Mouse (Mus musculus) splenic B cell, adult 2 months (primary cell): Measurements from ENCODE around the gene Rassf5.
"Not testable (repeated sequence)": the region's sequence is repeated elsewhere in the genome, so short reads cannot be mapped to it uniquely, and the experiment has no call there.

ENCODE experiments used
- DNase-seq: peaks from one replicate; pipeline ENCODE4 v3.0.0-alpha.2; 2011; ENCODE audit warnings: low read depth, low spot score
- H3K27me3 ChIP-seq: 2 replicates; pipeline ENCODE4 v1.6.1; 2012; ENCODE audit warnings: mild to moderate bottlenecking, low read length, moderate library complexity, mixed read lengths; ENCODE audit not compliant: control insufficient read depth, poor library complexity, insufficient read depth, severe bottlenecking
- H3K36me3 ChIP-seq: 2 replicates; pipeline ENCODE4 v1.6.1; 2012; ENCODE audit warnings: mild to moderate bottlenecking, low read length, moderate library complexity, mixed read lengths; ENCODE audit not compliant: control insufficient read depth, poor library complexity, insufficient read depth, severe bottlenecking

The Rassf5 gene

DNA sequence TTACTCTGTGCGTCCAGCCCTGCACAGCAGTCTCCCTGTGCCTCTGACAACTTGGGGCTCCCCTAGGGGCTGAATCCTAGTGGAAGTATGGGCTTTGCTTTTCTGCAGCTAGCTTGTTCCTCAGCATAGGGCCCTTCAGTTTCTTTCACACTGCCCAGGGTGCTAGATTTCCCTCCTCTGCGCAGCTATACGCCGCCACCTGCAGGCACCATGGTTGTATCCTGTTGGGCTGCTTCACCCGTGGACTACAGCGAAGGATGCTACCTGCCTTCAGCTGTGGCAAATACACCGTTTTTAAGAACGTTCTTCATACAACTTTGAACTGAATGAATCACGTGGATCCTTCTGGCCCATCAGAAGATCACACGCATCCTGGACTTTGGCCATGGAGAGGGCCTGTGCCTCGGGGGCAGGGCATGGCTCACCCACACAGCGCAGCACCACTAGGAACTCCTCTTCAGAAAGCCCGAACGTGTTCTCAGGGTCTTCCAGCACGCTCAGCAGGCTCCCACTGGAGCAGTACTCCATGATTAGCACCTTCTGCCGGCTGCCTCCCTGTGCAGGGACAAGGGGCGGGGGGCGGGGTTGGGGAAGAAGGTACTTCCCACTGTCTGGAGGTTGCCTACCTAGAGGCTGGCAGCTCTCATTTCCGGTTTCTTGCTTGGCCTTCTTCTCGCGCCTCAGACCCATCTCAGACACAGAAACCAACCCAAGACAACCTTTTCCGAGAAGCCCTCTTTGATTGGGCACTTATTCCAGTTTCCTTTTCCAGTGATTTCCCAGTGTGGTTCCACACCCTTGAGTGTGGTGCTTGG, 29.9 kb upstream of the Rassf5 start:
- Histone ChIP-seq H3K36me3 (no peaks in the 10 kb centered on the region), H3K27me3 (no peaks in the 10 kb centered on the region)
- no peak for DNase-seq

DNA sequence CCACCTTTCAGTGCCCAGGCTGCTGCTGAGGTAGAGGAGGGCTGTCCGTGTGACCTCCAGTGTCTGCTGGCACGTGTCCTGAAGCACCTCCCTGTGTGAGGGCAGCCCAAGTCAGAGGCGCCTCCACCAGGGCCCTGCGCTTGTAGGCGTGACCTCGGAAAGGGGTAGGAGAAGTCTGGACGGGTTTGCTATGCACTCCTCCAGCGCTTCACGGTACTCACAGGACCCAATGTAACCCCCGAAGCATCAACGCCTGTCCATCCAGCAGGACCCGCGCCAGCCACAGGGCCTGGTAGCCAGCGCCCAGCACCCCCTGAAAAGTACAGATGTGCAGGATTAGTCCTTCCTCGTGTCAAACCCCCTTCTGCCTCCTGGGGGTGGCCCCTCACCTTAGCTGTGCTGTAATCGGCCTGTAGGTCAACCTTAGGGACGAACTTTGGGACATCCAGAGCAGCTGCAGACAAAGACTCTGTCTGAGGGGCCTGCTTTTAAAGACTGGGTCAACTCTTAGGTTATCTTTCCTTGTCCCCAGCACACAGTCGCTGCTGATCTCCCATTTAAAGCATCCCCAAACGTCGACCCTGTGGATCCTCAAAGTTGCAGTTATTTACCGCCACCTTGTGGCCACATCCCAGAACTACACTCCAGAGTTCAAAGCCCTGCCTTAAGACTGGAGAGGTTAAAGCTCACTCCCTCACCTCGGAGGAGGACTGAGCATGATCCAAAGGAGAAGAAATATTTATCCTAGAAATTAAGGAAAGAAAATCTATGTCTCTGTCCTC, 24.9 kb upstream of the Rassf5 start:
- Histone ChIP-seq H3K36me3 (no peaks in the 10 kb centered on the region), H3K27me3 (no peaks in the 10 kb centered on the region)
- DNase-seq = peak; percentile 81

DNA sequence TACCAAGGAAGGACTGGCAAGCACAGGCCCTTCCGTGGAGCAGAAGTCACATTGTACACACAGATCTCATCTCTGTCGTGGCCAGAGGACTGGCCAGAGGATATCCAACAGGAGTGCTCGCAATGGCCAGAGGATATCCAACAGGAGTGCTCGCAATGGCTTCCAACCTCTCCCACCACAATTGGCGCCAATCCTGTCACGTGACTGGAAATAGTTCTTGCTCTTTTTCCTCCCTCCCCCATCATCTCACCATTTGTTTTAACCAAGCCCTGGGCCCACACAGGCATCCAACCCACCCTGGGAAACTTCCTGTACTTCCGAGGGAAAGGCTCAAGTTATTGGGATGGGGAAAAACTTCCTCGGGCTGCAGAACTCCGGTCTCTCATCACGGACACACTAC, 23.7 kb upstream of the Rassf5 start:
- DNase-seq = no peak
- H3K27me3 ChIP-seq = no peaks in the 10 kb centered on the region

DNA sequence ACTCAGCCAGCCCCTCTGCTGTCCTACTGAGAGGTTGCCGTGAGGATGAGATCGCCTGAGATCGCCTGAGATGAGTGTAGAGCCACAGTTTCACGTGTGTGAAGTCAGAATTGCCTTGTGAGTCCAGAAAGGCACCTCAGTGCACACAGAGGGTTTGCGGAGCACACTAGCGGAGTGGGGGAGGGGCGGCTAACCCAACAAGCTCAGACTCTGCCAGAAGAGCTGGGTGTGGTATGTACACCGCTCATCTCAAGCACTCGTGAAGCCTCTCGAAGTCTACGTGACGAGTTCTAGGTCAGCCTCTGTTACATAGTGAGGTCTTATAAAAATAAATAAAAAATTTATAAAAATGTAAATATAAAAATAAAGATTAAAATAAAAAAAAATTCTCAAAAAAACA, 18.8 kb upstream of the Rassf5 start:
- H3K36me3 ChIP-seq = no peaks in the 10 kb centered on the region
- H3K27me3 ChIP-seq = no peaks in the 10 kb centered on the region

More for the DNA sequence above, 23.7 kb upstream of the Rassf5 start:
- no peaks in the 10 kb centered on the region for H3K36me3 ChIP-seq

DNA sequence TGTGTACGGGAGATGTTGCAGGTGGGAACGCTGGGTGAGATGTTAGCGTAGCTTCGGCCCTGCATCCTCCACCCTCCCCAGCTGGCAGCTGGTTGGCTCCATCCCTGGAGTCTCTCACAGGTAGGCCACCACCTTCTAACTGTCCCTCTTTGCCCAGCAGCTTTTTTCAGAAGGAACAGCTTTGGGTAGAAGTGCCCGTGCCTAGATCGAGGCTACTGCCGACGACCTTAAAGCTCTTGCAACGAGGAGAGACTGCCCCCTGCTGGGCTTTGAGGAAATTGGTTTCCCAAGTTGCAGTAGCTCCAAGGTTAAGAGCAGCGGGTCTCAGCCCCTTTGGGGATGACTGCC, 15.2 kb upstream of the Rassf5 start:
- no peaks in the 10 kb centered on the region for H3K27me3 ChIP-seq
- DNase-seq = peak; percentile 83

More for the DNA sequence above, 18.8 kb upstream of the Rassf5 start:
- no peak for DNase-seq

DNA sequence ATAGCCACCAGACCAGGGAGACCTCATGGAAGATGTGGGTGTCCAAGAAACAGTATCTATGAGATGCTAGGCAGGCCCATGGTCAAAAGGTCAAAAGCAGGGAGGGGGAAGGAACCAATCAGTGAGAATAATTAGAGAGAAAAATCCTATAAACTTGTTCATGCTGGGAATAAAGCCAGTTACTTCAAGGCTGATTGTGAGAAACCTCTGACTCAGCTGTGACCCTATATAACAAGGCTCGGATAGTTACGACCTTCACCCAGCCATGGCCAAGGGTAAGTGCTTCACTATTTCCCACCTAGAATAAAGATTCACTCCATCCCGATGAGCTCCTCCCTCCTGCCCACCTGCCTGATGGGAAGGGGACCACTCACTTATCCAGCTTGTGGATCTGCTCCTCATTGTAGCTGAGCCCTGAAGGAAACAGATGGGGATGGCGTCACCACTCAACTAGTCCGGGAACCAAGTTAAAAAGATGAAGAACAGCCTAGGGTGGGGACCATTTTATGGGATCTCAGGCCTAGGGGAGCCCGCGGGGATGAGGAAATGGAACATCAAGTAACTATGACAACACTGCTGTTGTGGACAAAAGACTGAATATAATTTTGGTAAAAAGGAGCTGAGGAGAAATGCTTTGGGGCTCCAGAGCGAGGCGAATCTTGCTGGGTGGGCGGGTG, 14.7 kb upstream of the Rassf5 start:
- Histone ChIP-seq H3K27me3 (no peaks in the 10 kb centered on the region), H3K36me3 (no peaks in the 10 kb centered on the region)
- no peak for DNase-seq

More for the DNA sequence above, 15.2 kb upstream of the Rassf5 start:
- H3K36me3 ChIP-seq = no peaks in the 10 kb centered on the region

DNA sequence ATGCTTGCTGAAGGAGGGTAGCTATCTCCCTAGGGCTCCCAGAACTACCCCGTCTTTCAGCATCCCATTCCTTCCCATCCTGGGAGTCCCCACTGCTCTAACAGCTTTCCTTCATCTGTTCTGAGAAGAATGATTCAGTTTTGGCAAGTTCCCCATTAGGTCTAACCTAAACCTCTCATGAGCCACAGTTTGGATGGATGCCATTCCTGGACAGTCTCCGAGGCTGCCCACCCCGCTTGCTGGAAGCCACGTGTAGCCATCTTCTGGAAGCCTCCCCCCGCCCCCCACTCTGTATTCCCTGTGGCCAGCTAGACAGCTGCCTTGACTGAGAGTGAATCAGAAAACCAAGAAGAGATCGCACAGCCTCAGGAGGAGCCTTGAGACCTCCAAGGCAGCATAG, 12.2 kb upstream of the Rassf5 start:
- DNase-seq = no peak
- no peaks in the 10 kb centered on the region for H3K27me3 ChIP-seq

DNA sequence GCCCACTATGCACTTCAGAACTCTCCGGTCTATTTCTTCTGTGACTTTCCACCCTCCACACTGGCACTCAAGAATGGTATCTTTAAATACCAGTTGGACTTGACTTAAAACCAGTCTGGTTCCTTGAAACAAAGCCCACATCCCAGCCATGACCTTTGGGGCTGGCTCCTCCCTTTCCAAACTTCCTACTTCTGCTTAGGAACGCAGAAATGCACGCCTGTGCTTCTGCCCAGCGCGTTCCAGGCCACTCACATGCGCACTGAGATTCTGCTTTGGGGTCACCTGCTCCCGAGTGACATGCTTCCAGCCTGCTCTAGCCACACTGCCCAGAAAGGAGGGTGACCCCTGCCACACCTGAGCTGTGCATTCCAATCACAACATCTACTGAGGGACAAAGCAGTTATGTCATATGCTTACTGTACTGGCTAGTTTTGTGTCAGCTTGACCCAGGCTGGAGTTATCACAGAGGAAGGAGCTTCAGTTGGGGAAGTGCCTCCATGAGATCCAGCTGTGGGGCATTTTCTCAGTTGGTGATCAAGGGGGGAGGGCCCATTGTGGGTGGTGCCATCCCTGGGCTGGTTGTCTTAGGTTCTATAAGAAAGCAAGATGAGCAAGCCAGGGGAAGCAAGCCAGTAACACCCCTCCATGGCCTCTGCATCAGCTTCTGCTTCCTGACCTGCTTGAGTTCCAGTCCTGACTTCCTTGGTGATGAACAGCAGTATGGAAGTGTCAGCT, 7.6 kb upstream of the Rassf5 start:
- DNase-seq, H3K36me3 ChIP-seq: not testable (repeated sequence)

More for the DNA sequence above, 12.2 kb upstream of the Rassf5 start:
- no peaks in the 10 kb centered on the region for H3K36me3 ChIP-seq

DNA sequence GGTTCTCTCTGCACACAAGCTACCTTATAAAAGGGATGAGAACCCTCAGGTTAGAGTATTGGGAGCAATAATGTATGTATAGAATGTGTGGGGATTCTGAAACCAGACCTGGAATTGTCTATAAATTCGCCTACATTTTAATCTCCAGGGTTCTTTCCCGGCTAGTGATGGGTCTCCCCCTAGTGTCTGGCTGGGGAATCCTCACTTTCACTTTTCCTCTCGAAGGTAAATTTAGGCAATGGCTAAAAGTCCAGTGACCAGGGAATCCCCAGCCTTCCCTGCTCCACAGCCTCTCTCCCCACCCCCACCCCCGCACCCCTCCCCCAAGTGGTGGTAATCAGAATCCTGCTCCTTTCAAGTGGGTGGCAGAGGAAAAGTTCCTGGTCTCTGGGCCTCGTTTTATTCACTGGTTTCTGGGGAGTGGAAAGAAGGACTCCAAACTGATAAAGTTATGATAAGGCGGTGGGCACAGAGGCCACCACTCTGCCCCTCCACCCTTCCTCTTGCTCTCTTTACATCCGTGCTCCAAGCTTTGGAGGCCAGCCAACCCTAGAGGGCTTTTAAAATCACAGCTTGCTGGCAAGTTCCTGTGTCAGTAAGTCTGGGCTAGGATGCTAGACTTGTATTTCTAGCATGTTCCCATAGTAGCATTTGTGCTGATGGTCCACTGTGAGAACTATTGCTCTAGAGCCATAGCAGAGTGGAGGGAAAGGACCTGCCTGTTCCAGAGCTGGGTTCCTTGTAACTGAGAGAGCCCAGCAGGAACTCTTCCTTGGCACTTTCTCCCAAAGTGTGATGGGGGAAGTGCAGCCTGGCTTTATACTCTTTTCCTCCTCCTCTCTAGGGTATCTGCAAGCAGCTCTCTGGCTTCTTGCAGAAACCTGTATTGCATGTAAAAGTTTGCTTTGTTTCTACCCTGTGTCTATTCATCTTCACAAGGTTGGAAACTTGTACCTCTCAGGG, 1.7 kb upstream of the Rassf5 start:
- H3K27me3 ChIP-seq = no peaks in the 10 kb centered on the region
- no peaks in the 10 kb centered on the region for H3K36me3 ChIP-seq
- peak; percentile 51 for DNase-seq

More for the DNA sequence above, 7.6 kb upstream of the Rassf5 start:
- H3K27me3 ChIP-seq = not testable (repeated sequence)

DNA sequence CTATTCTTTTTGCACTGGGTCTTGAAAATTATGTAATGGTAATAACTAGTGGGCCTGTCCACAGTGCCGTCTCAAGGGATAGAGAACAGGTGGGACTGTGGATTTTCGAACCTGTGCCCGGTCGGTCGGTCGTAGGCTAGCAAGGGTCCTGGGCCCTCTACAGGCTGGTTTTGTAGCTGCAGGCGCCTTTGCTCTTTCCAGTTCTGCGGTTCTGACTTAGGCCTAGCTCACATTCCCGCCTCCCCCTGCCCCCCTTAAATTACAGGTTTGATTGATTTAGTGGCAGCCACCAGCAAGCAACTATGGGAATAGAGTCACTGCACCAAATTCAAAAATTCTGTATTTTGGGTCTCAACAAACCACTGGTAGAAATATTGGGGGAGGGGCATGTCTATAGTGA, 868 bp upstream of the Rassf5 start:
- DNase-seq = peak; percentile 65
- H3K27me3 ChIP-seq = no peaks in the 10 kb centered on the region
- H3K36me3 ChIP-seq = no peaks in the 10 kb centered on the region

DNA sequence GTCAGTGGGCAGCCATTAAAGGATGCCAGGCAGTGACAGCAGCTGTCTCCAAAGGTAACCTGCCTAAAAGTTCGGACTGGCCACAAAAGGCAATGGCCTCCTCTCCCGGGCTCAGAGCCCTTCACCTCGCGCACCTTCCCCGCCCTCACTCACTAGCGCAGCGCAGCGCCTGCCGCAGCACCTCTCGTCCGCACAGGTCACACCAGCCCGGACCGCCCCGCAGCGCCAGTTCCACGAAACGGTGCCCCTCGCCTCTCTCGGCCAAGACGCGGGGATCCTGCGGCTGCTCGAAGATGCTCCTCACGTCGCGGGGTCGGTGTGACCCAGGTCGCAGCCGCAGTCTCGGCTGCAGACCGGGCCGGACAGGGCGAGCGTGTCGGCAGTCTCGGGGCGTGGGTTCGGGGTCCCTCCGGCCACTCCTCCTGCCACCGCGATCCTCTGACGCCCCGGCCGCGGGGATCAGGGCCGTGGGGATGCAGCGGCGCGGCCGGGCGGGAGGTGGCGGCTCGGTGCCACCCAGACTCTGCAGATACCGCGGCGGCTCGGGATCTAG, 446 bp downstream of the Rassf5 start:
- no peaks in the 10 kb centered on the region for H3K27me3 ChIP-seq
- DNase-seq = peak; percentile 16
- no peaks in the 10 kb centered on the region for H3K36me3 ChIP-seq

DNA sequence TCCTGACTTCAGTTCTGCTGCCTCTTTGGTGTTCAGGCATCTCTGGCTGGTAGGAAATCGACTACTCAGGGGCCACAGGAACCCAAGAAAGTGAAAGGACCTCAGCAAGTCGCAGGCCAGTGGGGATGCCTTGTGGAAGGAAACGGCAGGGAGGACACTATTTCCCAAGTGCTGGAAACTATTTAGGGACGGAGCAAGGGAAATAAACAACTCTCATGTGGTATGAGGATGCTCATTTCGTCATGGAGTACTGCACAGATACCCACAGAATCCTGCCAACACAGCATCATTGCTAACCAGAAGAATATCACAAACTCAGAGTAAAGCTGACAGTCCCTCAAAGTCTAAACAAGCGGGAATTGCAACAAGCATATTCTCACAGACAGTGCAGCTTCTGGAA, 2.1 kb downstream of the Rassf5 start:
- H3K27me3 ChIP-seq = no peaks in the 10 kb centered on the region
- no peak for DNase-seq

DNA sequence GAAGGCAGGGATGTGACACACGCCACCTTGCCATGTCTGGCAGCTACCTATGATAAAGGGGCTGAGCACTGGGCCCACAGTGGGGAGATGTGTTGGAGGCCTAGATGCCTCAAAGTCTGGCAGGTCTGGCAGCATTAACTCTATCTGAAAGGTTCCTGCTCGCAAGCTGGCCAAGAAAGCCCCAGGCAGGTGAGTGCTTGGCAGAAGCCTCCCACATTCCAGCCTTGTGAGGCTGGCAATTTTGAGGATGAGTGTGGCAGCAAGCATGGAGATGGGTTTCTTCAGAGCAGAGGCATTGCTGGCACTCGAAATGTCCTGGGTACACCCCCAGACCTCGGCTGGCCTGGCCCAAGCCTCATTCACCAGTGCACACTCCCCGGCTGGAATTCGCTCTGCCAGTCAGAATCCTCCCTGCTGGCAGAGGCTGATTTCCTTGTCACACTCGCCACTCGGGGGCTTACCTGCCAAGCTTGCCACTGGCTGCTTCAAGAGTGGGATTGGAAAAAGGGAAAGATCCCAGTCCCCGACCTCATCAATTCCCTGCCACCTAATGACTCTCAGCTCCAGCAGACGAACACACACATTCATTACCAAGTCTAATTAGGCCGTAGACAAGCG, 5.4 kb downstream of the Rassf5 start:
- DNase-seq = no peak
- H3K36me3 ChIP-seq = no peaks in the 10 kb centered on the region
- H3K27me3 ChIP-seq = no peaks in the 10 kb centered on the region

More for the DNA sequence above, 2.1 kb downstream of the Rassf5 start:
- H3K36me3 ChIP-seq = no peaks in the 10 kb centered on the region
